Mouse (Mus musculus): ENCODE data around the gene Kcnmb2.
A peak's percentile ranks its signal among the peaks of the same experiment; 100 is the strongest.

Kcnmb2 gene

GRCm38 (mm10) chr3:31902504-31903330, at the start of gene Kcnmb2:
Gene Kcnmb2 (plus strand): TSS chr3:31902507.
- DNase-seq (ENCODE audit: low spot score in 2 of 2) = peak in 1 of 2 experiments; percentile 9

GRCm38 (mm10) chr3:31863522-31863921, 38.8 kb upstream of the Kcnmb2 start:
- DNase-seq (ENCODE audit: low spot score in 2 of 2) = no peak

GRCm38 (mm10) chr3:31864070-31864469, 38.2 kb upstream of the Kcnmb2 start:
- DNase-seq (ENCODE audit: low spot score in 2 of 2) = no peak

- no peak for DNase-seq (ENCODE audit: low spot score in 2 of 2)
Measured at GRCm38 (mm10) chr3:31871461-31871860, 30.8 kb upstream of the Kcnmb2 start.

GRCm38 (mm10) chr3:31882621-31883131, 19.6 kb upstream of the Kcnmb2 start:
- no peak for DNase-seq (ENCODE audit: low spot score in 2 of 2)

- DNase-seq (ENCODE audit: low spot score in 2 of 2) = no peak
Measured at GRCm38 (mm10) chr3:31892653-31893052, 9.7 kb upstream of the Kcnmb2 start.

GRCm38 (mm10) chr3:31903506-31903905, 1.2 kb downstream of the Kcnmb2 start:
- DNase-seq (ENCODE audit: low spot score in 2 of 2) = peak in 1 of 2 experiments; percentile 8

GRCm38 (mm10) chr3:31904156-31904555, 1.8 kb downstream of the Kcnmb2 start:
- DNase-seq (ENCODE audit: low spot score in 2 of 2) = no peak

GRCm38 (mm10) chr3:31911168-31911567, 8.9 kb downstream of the Kcnmb2 start:
- no peak for DNase-seq (ENCODE audit: low spot score in 2 of 2)

- no peak for DNase-seq (ENCODE audit: low spot score in 2 of 2)
Measured at GRCm38 (mm10) chr3:31911690-31912089, 9.4 kb downstream of the Kcnmb2 start.

GRCm38 (mm10) chr3:31928544-31928943, 26.2 kb downstream of the Kcnmb2 start:
- no peak for DNase-seq (ENCODE audit: low spot score in 2 of 2)

- DNase-seq (ENCODE audit: low spot score in 2 of 2) = no peak
Measured at GRCm38 (mm10) chr3:31934704-31935103, 32.4 kb downstream of the Kcnmb2 start.

- DNase-seq (ENCODE audit: low spot score in 2 of 2) = no peak
Measured at GRCm38 (mm10) chr3:31941478-31941877, 39.2 kb downstream of the Kcnmb2 start.

- DNase-seq (ENCODE audit: low spot score in 2 of 2) = no peak
Measured at GRCm38 (mm10) chr3:31954213-31954612, 51.9 kb downstream of the Kcnmb2 start.

- no peak for DNase-seq (ENCODE audit: low spot score in 2 of 2)
Measured at GRCm38 (mm10) chr3:31955004-31955403, 52.7 kb downstream of the Kcnmb2 start.

GRCm38 (mm10) chr3:31959821-31960220, 57.5 kb downstream of the Kcnmb2 start:
- DNase-seq (ENCODE audit: low spot score in 2 of 2) = no peak

- DNase-seq (ENCODE audit: low spot score in 2 of 2) = no peak
Measured at GRCm38 (mm10) chr3:31961175-31961574, 58.9 kb downstream of the Kcnmb2 start.

GRCm38 (mm10) chr3:31963076-31963475, 60.8 kb downstream of the Kcnmb2 start:
- no peak for DNase-seq (ENCODE audit: low spot score in 2 of 2)

- DNase-seq (ENCODE audit: low spot score in 2 of 2) = no peak
Measured at GRCm38 (mm10) chr3:31979661-31980060, 77.4 kb downstream of the Kcnmb2 start.

GRCm38 (mm10) chr3:31982444-31982843, 80.1 kb downstream of the Kcnmb2 start:
- DNase-seq (ENCODE audit: low spot score in 2 of 2) = no peak

- DNase-seq (ENCODE audit: low spot score in 2 of 2) = no peak
Measured at GRCm38 (mm10) chr3:31985103-31985502, 82.8 kb downstream of the Kcnmb2 start.

- DNase-seq (ENCODE audit: low spot score in 2 of 2) = no peak
Measured at GRCm38 (mm10) chr3:31991526-31992045, 89.3 kb downstream of the Kcnmb2 start.

- no peak for DNase-seq (ENCODE audit: low spot score in 2 of 2)
Measured at GRCm38 (mm10) chr3:32011566-32011965, 109.3 kb downstream of the Kcnmb2 start.

Data from frontal cortex, postnatal 10 days (tissue).